Mouse (Mus musculus) liver, adult 2 months (tissue): ENCODE data around the gene Homer1. TPM values are rescaled to one million over a fixed set of nuclear protein-coding genes. Genes with fewer than 3 reads are reported as not detected.

Source experiments
- DNase-seq: peaks from one replicate; pipeline ENCODE4 v3.0.0-alpha.2; 2011; ENCODE audit warnings: low read depth, low spot score; ENCODE audit errors: extremely low read depth
- H3K27ac ChIP-seq: fragments of 200-500 bp; replicated peaks from 2 replicates; pipeline ENCODE4 v1.5.1; 2012; ENCODE audit warnings: low read depth, mild to moderate bottlenecking, control low read depth, inconsistent platforms, low read length; ENCODE audit not compliant: insufficient read depth
- H3K27me3 ChIP-seq: fragments of 200-500 bp; 2 replicates; pipeline ENCODE4 v1.6.1; 2012; ENCODE audit warnings: mild to moderate bottlenecking, moderate library complexity, low read length, inconsistent platforms; ENCODE audit not compliant: control insufficient read depth, insufficient read depth
- H3K36me3 ChIP-seq: fragments of 200-500 bp; 2 replicates; pipeline ENCODE4 v1.6.1; 2012; ENCODE audit warnings: low read length, inconsistent platforms; ENCODE audit not compliant: control insufficient read depth, insufficient read depth
- H3K4me1 ChIP-seq: fragments of 200-500 bp; 2 replicates; pipeline ENCODE4 v1.6.1; 2011; ENCODE audit warnings: low read length; ENCODE audit not compliant: control insufficient read depth, insufficient read depth
- H3K4me3 ChIP-seq: fragments of 200-500 bp; 2 replicates; pipeline ENCODE4 v1.5.1; 2011; ENCODE audit warnings: low read depth, mild to moderate bottlenecking, control low read depth, low read length, moderate library complexity; ENCODE audit not compliant: insufficient read depth
- H3K79me2 ChIP-seq: fragments of 200-500 bp; 2 replicates; pipeline ENCODE4 v1.6.1; 2012; ENCODE audit warnings: inconsistent platforms, mild to moderate bottlenecking, low read length, moderate library complexity; ENCODE audit not compliant: control insufficient read depth, insufficient read depth
- H3K9ac ChIP-seq: fragments of 200-500 bp; 2 replicates; pipeline ENCODE4 v1.6.1; 2012; ENCODE audit warnings: low read depth, mild to moderate bottlenecking, control low read depth, inconsistent platforms, low read length
- CTCF ChIP-seq: fragments of 200-500 bp; IDR thresholded peaks from 2 replicates; pipeline ENCODE4 v1.5.1; 2011; ENCODE audit warnings: low read depth, low read length, control low read depth
- POLR2A ChIP-seq: fragments of 200-500 bp; IDR thresholded peaks from 2 replicates; pipeline ENCODE4 v1.6.1; 2011; ENCODE audit warnings: low read length, control low read depth; ENCODE audit not compliant: insufficient read depth; ENCODE audit errors: extremely low read depth
- WGBS: fragments of 180-500 bp; shearing (Covaris S2); methylation state at CpG from one replicate; pipeline ENCODE4 v1.1.7; 2018; 5-methylcytosine and 5-hydroxymethylcytosine counted together
- polyA plus RNA-seq: library from polyadenylated mRNA; depleted of rRNA; stranded (reverse); fragments of >200 nt; gene quantifications from 2 replicates; pipeline ENCODE4 v1.2.3, GENCODE M21; 2012
- total RNA-seq: library from RNA; depleted of rRNA; stranded (reverse); fragments of >200 nt; gene quantifications from 2 replicates; pipeline ENCODE4 v1.2.3, GENCODE M21; 2014

Homer1 gene
- total and polyA plus RNA-seq, 2 experiments: 1.8 to 13.2 TPM

GRCm38 (mm10) chr13:93320089-93320488, 20.7 kb downstream of the Homer1 start:
- DNase-seq: no peak

GRCm38 (mm10) chr13:93326326-93326725, 26.9 kb downstream of the Homer1 start:
- no peak for DNase-seq
- WGBS: 90% methylated on average over 3 of the region's 3 CpGs
- Histone ChIP-seq H3K9ac (no peak overlapping the region), H3K36me3 (no peaks in the 10 kb centered on the region), H3K4me3 (no peak overlapping the region), H3K4me1 (no peaks in the 10 kb centered on the region), H3K27me3 (no peaks in the 10 kb centered on the region), H3K27ac (no peak overlapping the region), H3K79me2 (no peaks in the 10 kb centered on the region; the same call in 1 of the 2 replicates)
- TF ChIP-seq POLR2A (no peak), CTCF (no peak)

More at GRCm38 (mm10) chr13:93320089-93320488, 20.7 kb downstream of the Homer1 start:
- no peaks in the 10 kb centered on the region for H3K27me3 ChIP-seq
- no peaks in the 10 kb centered on the region for H3K36me3 ChIP-seq
- no peaks in the 10 kb centered on the region for H3K4me1 ChIP-seq
- 94% methylated on average over 5 of the region's 5 CpGs for WGBS
- TF ChIP-seq POLR2A: no peak
- no peak for TF ChIP-seq CTCF
- H3K9ac ChIP-seq: no peak overlapping the region
- H3K4me3 ChIP-seq: no peak overlapping the region
- no peak overlapping the region for H3K27ac ChIP-seq
- no peaks in the 10 kb centered on the region; the same call in 1 of the 2 replicates for H3K79me2 ChIP-seq

- 94% methylated on average over 2 of the region's 2 CpGs for WGBS
- no peak overlapping the region for H3K27ac ChIP-seq
- H3K79me2 ChIP-seq: no peaks in the 10 kb centered on the region; the same call in 1 of the 2 replicates
- H3K4me1 ChIP-seq: no peaks in the 10 kb centered on the region
- no peak overlapping the region for H3K9ac ChIP-seq
- no peak for DNase-seq
- no peaks in the 10 kb centered on the region for H3K27me3 ChIP-seq
- H3K4me3 ChIP-seq: no peak overlapping the region
- no peak for TF ChIP-seq CTCF
- no peak for TF ChIP-seq POLR2A
- no peaks in the 10 kb centered on the region for H3K36me3 ChIP-seq
Observed at GRCm38 (mm10) chr13:93331721-93332120, 32.3 kb downstream of the Homer1 start.

- H3K4me3 ChIP-seq: no peak overlapping the region
- H3K79me2 ChIP-seq: no peaks in the 10 kb centered on the region; the same call in 1 of the 2 replicates
- no peaks in the 10 kb centered on the region for H3K27me3 ChIP-seq
- no peak overlapping the region for H3K9ac ChIP-seq
- H3K4me1 ChIP-seq: no peaks in the 10 kb centered on the region
- H3K27ac ChIP-seq: no peak overlapping the region
- WGBS: 96% methylated on average over 13 of the region's 13 CpGs
- DNase-seq: no peak
- no peaks in the 10 kb centered on the region for H3K36me3 ChIP-seq
- TF ChIP-seq CTCF: no peak
- TF ChIP-seq POLR2A: no peak
Observed at GRCm38 (mm10) chr13:93332491-93332890, 33.1 kb downstream of the Homer1 start.

GRCm38 (mm10) chr13:93335337-93335736, 35.9 kb downstream of the Homer1 start:
- no peaks in the 10 kb centered on the region; the same call in 1 of the 2 replicates for H3K79me2 ChIP-seq
- H3K27ac ChIP-seq: no peak overlapping the region
- TF ChIP-seq CTCF (no peak), POLR2A (no peak)
- H3K4me3 ChIP-seq: no peak overlapping the region
- H3K4me1 ChIP-seq: no peaks in the 10 kb centered on the region; the same call in 1 of the 2 replicates
- no peaks in the 10 kb centered on the region for H3K27me3 ChIP-seq
- 80% methylated on average over 3 of the region's 3 CpGs for WGBS
- no peaks in the 10 kb centered on the region for H3K36me3 ChIP-seq
- DNase-seq: peak; percentile 31
- H3K9ac ChIP-seq: no peak overlapping the region

- Histone ChIP-seq H3K79me2 (no peaks in the 10 kb centered on the region; the same call in 1 of the 2 replicates), H3K9ac (no peak overlapping the region), H3K4me1 (peaks cover 2% of the 10 kb centered on the region; the same call in 1 of the 2 replicates), H3K27ac (no peak overlapping the region), H3K4me3 (no peak overlapping the region), H3K36me3 (no peaks in the 10 kb centered on the region), H3K27me3 (no peaks in the 10 kb centered on the region)
- 76% methylated on average over 5 of the region's 5 CpGs for WGBS
- TF ChIP-seq CTCF: no peak
- no peak for TF ChIP-seq POLR2A
- DNase-seq: no peak
Observed at GRCm38 (mm10) chr13:93338394-93338793, 39.0 kb downstream of the Homer1 start.
